Mouse (Mus musculus): ENCODE measurements at regions not wholly inside any gene's neighbourhood (a gene's known extent, or its start where the extent isn't known, plus 50 kb on each side); places are given as distances from the start of the nearest gene placed in this dataset.

DNA sequence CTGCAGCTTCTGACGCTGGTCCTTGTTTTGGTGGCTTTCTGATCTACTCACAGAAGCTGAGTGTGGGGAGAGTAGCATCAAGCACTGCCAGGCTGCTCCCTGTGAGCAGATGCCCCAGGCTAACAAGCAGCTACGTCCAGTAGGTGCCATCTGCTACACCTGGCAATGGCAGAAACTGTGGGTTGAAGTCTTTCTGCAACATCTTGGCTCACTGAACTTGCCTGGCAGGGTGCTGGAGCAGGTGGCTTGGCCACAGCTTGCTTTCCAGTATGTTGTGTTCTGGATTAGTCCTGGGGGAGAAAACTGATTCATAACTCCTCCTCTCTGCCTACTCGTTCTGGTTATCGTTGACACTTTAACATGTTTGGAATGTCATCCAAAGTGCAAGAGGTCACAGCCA, 230.4 kb upstream of the Emcn start:
- Histone ChIP-seq H3K27me3 (ENCODE audit: insufficient read depth, low read length) (no peaks in the 10 kb centered on the region), H3K9me3 (replicated peaks) (no peaks in the 10 kb centered on the region), H3K4me3 (ENCODE audit: low read depth, low read length) (no peak overlapping the region), H3K4me1 (ENCODE audit: insufficient read depth, low read depth, low read length) (no peaks in the 10 kb centered on the region), H3K36me3 (replicated peaks) (no peaks in the 10 kb centered on the region)
- DNase-seq (ENCODE audit: low spot score) (no peak), ATAC-seq (ENCODE audit: extremely low read depth, insufficient number of reproducible peaks, low FRiP score, poor library complexity, severe bottlenecking) (no peak)
- TF ChIP-seq TAL1 (conservative IDR thresholded peaks at IDR 0.05; ENCODE audit: low read depth, low read length) (no peak), POLR2AphosphoS5 (IDR thresholded peaks at IDR 0.05; ENCODE audit: insufficient replicate concordance, low read depth, low read length) (no peak), GATA1 (IDR thresholded peaks at IDR 0.05; ENCODE audit: borderline replicate concordance, low read length) (no peak), GATA2 (IDR thresholded peaks at IDR 0.05; ENCODE audit: borderline replicate concordance, low read depth, low read length) (no peak), CTCF (IDR thresholded peaks at IDR 0.05; ENCODE audit: low read depth, low read length) (no peak)

DNA sequence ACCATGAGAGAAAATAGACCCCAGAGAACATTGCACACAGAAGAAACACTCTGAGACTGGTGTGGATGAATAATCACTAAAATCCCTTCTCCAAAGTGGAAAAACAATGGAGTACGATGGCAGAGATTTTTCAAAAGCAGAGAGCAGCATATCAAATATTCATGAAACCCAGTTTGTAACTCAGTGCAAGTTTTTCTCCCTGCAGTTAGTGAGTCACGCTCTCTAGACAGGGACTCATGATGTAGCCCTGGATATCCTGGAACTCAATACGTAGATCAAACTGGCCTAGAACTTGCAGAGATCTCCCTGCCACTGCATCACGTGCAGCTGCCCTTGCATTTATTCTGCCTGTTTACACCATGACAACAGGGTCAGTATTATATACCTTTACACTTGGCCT, 210.9 kb upstream of the Emcn start:
- Histone ChIP-seq H3K9me3 (replicated peaks) (no peaks in the 10 kb centered on the region), H3K27me3 (ENCODE audit: insufficient read depth, low read length) (no peaks in the 10 kb centered on the region), H3K4me1 (ENCODE audit: insufficient read depth, low read depth, low read length) (no peaks in the 10 kb centered on the region), H3K36me3 (replicated peaks) (no peaks in the 10 kb centered on the region), H3K4me3 (ENCODE audit: low read depth, low read length) (no peak overlapping the region)
- ATAC-seq (ENCODE audit: extremely low read depth, insufficient number of reproducible peaks, low FRiP score, poor library complexity, severe bottlenecking) (no peak), DNase-seq (ENCODE audit: low spot score) (no peak)
- no peak for TF ChIP-seq POLR2AphosphoS5 (IDR thresholded peaks at IDR 0.05; ENCODE audit: insufficient replicate concordance, low read depth, low read length)
- no peak for TF ChIP-seq TAL1 (conservative IDR thresholded peaks at IDR 0.05; ENCODE audit: low read depth, low read length)
- TF ChIP-seq CTCF (IDR thresholded peaks at IDR 0.05; ENCODE audit: low read depth, low read length): no peak
- TF ChIP-seq GATA1 (IDR thresholded peaks at IDR 0.05; ENCODE audit: borderline replicate concordance, low read length): no peak
- no peak for TF ChIP-seq GATA2 (IDR thresholded peaks at IDR 0.05; ENCODE audit: borderline replicate concordance, low read depth, low read length)

DNA sequence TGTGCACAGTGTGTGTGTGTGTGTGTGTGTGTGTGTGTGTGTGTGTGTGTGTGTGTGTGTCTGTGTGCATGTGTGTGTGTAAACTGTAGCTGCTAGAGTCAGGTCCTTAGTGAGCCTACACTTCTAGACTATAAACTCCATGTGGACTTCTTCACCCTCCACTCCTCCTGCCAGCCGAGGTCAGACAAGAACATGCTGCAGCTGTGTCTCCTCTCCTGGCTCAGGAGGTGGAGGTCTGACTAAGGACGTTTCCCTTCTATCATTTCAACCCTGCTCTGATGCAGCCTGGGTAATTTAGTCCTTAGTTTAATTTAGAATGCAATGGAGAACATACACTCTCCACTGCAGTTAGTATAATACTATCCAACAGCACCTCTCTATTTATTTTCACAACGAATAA, 198.8 kb upstream of the Emcn start:
- TF ChIP-seq CTCF (IDR thresholded peaks at IDR 0.05; ENCODE audit: low read depth, low read length) (no peak), GATA2 (IDR thresholded peaks at IDR 0.05; ENCODE audit: borderline replicate concordance, low read depth, low read length) (no peak), GATA1 (IDR thresholded peaks at IDR 0.05; ENCODE audit: borderline replicate concordance, low read length) (no peak), TAL1 (conservative IDR thresholded peaks at IDR 0.05; ENCODE audit: low read depth, low read length) (no peak), POLR2AphosphoS5 (IDR thresholded peaks at IDR 0.05; ENCODE audit: insufficient replicate concordance, low read depth, low read length) (no peak)
- Histone ChIP-seq H3K36me3 (replicated peaks) (no peaks in the 10 kb centered on the region), H3K4me1 (ENCODE audit: insufficient read depth, low read depth, low read length) (no peaks in the 10 kb centered on the region), H3K4me3 (ENCODE audit: low read depth, low read length) (no peak overlapping the region), H3K9me3 (replicated peaks) (no peaks in the 10 kb centered on the region), H3K27me3 (ENCODE audit: insufficient read depth, low read length) (no peaks in the 10 kb centered on the region)
- ATAC-seq (ENCODE audit: extremely low read depth, insufficient number of reproducible peaks, low FRiP score, poor library complexity, severe bottlenecking) (no peak), DNase-seq (ENCODE audit: low spot score) (no peak)

DNA sequence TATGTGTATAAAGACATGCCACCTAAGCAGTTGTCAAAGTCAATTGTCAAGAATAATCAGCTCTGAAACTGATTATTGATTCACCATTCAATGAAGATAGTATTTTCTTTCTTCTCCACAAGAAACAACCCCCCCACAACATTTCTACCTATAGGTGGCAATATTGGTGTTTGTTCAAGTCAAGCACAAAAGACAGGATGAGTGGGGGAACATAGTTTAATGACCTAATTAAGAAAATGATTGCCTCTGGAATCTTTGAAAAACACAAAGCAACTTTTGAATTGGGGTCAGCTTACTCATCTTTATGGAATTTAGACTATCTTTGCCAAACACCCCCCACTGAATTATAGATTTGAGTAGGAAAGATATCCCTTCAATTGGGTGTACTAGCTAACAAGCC, 194.8 kb upstream of the Emcn start:
- no peak for ATAC-seq (ENCODE audit: extremely low read depth, insufficient number of reproducible peaks, low FRiP score, poor library complexity, severe bottlenecking)
- no peaks in the 10 kb centered on the region for H3K27me3 ChIP-seq (ENCODE audit: insufficient read depth, low read length)
- TF ChIP-seq TAL1 (conservative IDR thresholded peaks at IDR 0.05; ENCODE audit: low read depth, low read length) (no peak), GATA1 (IDR thresholded peaks at IDR 0.05; ENCODE audit: borderline replicate concordance, low read length) (no peak)
- DNase-seq (ENCODE audit: low spot score): no peak
- H3K36me3 ChIP-seq (replicated peaks): no peaks in the 10 kb centered on the region
- no peaks in the 10 kb centered on the region for H3K9me3 ChIP-seq (replicated peaks)
- no peak overlapping the region for H3K4me3 ChIP-seq (ENCODE audit: low read depth, low read length)
- H3K4me1 ChIP-seq (ENCODE audit: insufficient read depth, low read depth, low read length): no peaks in the 10 kb centered on the region

DNA sequence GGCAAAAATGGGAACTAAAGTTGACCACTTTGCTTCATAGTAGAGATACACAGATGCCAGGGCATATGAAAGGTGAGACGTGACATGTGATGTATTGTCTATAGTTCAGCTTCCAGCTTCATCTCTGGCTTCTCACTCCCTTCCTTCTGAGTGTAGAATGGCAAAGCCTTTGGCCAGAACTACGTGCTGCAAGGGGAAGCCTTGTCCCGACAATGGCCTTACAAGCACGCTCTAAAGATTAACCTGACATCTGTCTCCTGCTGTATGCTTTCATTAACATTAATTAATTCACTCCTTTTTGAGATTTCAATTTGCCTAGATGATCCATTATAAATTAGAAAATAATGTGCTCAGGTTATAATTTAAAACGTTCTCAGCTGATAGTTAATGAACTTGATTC, 193.5 kb upstream of the Emcn start:
- DNase-seq (ENCODE audit: low spot score) (no peak), ATAC-seq (ENCODE audit: extremely low read depth, insufficient number of reproducible peaks, low FRiP score, poor library complexity, severe bottlenecking) (no peak)
- Histone ChIP-seq H3K9me3 (replicated peaks) (no peaks in the 10 kb centered on the region), H3K4me3 (ENCODE audit: low read depth, low read length) (no peak overlapping the region), H3K4me1 (ENCODE audit: insufficient read depth, low read depth, low read length) (no peaks in the 10 kb centered on the region), H3K36me3 (replicated peaks) (no peaks in the 10 kb centered on the region), H3K27me3 (ENCODE audit: insufficient read depth, low read length) (no peaks in the 10 kb centered on the region)
- TF ChIP-seq GATA1 (IDR thresholded peaks at IDR 0.05; ENCODE audit: borderline replicate concordance, low read length): no peak
- no peak for TF ChIP-seq GATA2 (IDR thresholded peaks at IDR 0.05; ENCODE audit: borderline replicate concordance, low read depth, low read length)
- TF ChIP-seq TAL1 (conservative IDR thresholded peaks at IDR 0.05; ENCODE audit: low read depth, low read length): no peak
- TF ChIP-seq CTCF (IDR thresholded peaks at IDR 0.05; ENCODE audit: low read depth, low read length): no peak
- TF ChIP-seq POLR2AphosphoS5 (IDR thresholded peaks at IDR 0.05; ENCODE audit: insufficient replicate concordance, low read depth, low read length): no peak

DNA sequence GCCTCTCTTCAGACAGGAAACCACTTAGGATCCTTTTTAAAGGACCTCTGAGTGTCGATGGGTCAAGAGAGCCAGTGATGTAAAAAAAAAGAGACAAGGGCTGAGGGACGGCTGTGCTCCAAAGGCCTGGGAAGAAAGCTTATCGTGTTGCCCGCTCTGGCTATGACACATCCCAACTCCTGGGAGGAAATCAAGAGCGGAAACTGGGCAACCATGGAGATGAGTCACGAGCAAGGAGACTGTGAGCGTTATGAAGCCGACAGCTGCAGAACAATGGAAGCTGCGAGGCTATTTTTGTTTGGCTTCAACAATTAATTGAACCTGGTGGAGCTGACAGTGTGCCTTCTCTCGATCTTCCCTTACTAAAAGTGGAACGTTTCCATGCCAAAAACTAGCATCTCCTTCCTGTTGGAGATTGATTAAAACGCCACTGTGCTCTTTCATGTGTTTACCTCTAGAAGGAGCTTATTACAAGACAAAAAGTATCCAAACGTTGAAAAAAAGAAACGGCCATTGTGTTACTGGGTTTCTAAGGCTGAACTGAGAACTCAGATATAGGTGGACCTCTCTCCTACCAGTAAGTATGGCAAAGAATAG, 190.4 kb upstream of the Emcn start:
- H3K9me3 ChIP-seq (replicated peaks): no peaks in the 10 kb centered on the region
- H3K36me3 ChIP-seq (replicated peaks): no peaks in the 10 kb centered on the region
- TF ChIP-seq GATA1 (IDR thresholded peaks at IDR 0.05; ENCODE audit: borderline replicate concordance, low read length) (no peak), CTCF (IDR thresholded peaks at IDR 0.05; ENCODE audit: low read depth, low read length) (no peak)
- no peaks in the 10 kb centered on the region for H3K4me1 ChIP-seq (ENCODE audit: insufficient read depth, low read depth, low read length)
- DNase-seq (ENCODE audit: low spot score) (no peak), ATAC-seq (ENCODE audit: extremely low read depth, insufficient number of reproducible peaks, low FRiP score, poor library complexity, severe bottlenecking) (no peak)
- H3K4me3 ChIP-seq (ENCODE audit: low read depth, low read length): no peak overlapping the region
- no peaks in the 10 kb centered on the region for H3K27me3 ChIP-seq (ENCODE audit: insufficient read depth, low read length)

DNA sequence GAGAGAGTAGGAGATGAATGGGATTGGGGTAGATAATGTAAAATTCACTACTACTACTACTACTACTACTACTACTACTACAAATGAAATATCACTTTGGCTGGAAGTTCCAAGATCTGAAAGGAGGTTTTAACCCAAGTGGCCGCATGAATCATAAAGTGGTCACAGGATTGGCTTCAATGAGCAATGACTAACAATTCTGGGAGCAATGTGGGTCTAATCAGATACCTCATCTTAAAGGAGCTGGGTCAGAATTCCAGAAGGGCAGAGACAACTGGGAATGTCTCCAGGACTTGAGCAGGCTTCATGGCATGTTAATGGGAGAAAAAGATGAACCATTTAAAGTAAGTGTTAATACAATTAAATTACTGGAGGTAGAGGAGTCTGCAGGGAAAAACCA, 189.4 kb upstream of the Emcn start:
- no peaks in the 10 kb centered on the region for H3K36me3 ChIP-seq (replicated peaks)
- DNase-seq (ENCODE audit: low spot score) (no peak), ATAC-seq (ENCODE audit: extremely low read depth, insufficient number of reproducible peaks, low FRiP score, poor library complexity, severe bottlenecking) (no peak)
- no peak overlapping the region for H3K4me3 ChIP-seq (ENCODE audit: low read depth, low read length)
- no peaks in the 10 kb centered on the region for H3K4me1 ChIP-seq (ENCODE audit: insufficient read depth, low read depth, low read length)
- H3K9me3 ChIP-seq (replicated peaks): no peaks in the 10 kb centered on the region
- no peak for TF ChIP-seq GATA2 (IDR thresholded peaks at IDR 0.05; ENCODE audit: borderline replicate concordance, low read depth, low read length)
- no peak for TF ChIP-seq GATA1 (IDR thresholded peaks at IDR 0.05; ENCODE audit: borderline replicate concordance, low read length)
- no peak for TF ChIP-seq TAL1 (conservative IDR thresholded peaks at IDR 0.05; ENCODE audit: low read depth, low read length)
- TF ChIP-seq CTCF (IDR thresholded peaks at IDR 0.05; ENCODE audit: low read depth, low read length): no peak
- TF ChIP-seq POLR2AphosphoS5 (IDR thresholded peaks at IDR 0.05; ENCODE audit: insufficient replicate concordance, low read depth, low read length): no peak
- no peaks in the 10 kb centered on the region for H3K27me3 ChIP-seq (ENCODE audit: insufficient read depth, low read length)

Data from G1E (cell line).